Mouse (Mus musculus) liver, embryonic 16.5 days (tissue): Measurements from ENCODE around the gene Ctrl. TPM values are rescaled to one million over a fixed set of nuclear protein-coding genes. Genes with fewer than 3 reads are reported as not detected.
"Not testable (repeated sequence)": the region's sequence is repeated elsewhere in the genome, so short reads cannot be mapped to it uniquely, and the experiment has no call there.

Experiments used
- ATAC-seq: fragments of 200-750 bp; cut with Nextera tagmentation; 2 replicates; pipeline ENCODE4 v1.8.0; 2017; ENCODE audit warnings: low read depth, mild to moderate bottlenecking, moderate number of reproducible peaks, moderate library complexity
- H3K27ac ChIP-seq: fragments of 300-500 bp; sonication (generic); 2 replicates; pipeline ENCODE4 v1.5.1; 2014; ENCODE audit warnings: mild to moderate bottlenecking, low read length
- H3K27me3 ChIP-seq: fragments of 300-500 bp; sonication (generic); 2 replicates; pipeline ENCODE4 v1.6.1; 2014; ENCODE audit warnings: low read depth, low read length, mixed read lengths; ENCODE audit not compliant: control insufficient read depth, insufficient read depth
- H3K36me3 ChIP-seq: fragments of 300-500 bp; sonication (generic); 2 replicates; pipeline ENCODE4 v1.6.1; 2014; ENCODE audit warnings: mild to moderate bottlenecking; ENCODE audit not compliant: control insufficient read depth, insufficient read depth
- H3K4me1 ChIP-seq: fragments of 300-500 bp; sonication (generic); 2 replicates; pipeline ENCODE4 v1.6.1; 2014; ENCODE audit warnings: low read depth, low read length, mixed read lengths; ENCODE audit not compliant: control insufficient read depth
- H3K4me2 ChIP-seq: fragments of 300-500 bp; sonication (generic); 2 replicates; pipeline ENCODE4 v1.6.1; 2014; ENCODE audit warnings: low read depth, low read length, mixed read lengths
- H3K4me3 ChIP-seq: fragments of 300-500 bp; sonication (generic); 2 replicates; pipeline ENCODE4 v1.5.1; 2014; ENCODE audit warnings: low read depth, mild to moderate bottlenecking, low read length
- H3K9ac ChIP-seq: fragments of 300-500 bp; sonication (generic); 2 replicates; pipeline ENCODE4 v1.6.1; 2014; ENCODE audit warnings: low read depth, low read length
- H3K9me3 ChIP-seq: fragments of 300-500 bp; sonication (generic); replicated peaks from 2 replicates; pipeline ENCODE4 v1.6.1; 2016; ENCODE audit warnings: low read length; ENCODE audit not compliant: control insufficient read depth
- WGBS: fragments of 180-500 bp; shearing (Covaris S2); extraction: QIAGEN DNeasy Blood & Tissue Kit; methylation state at CpG from one replicate; pipeline ENCODE4 v1.1.7; 2014; ENCODE audit not compliant: insufficient replicate concordance; 5-methylcytosine and 5-hydroxymethylcytosine counted together
- polyA plus RNA-seq: library from polyadenylated mRNA; unstranded; fragments of >200 nt; fragmentation: Nextera tagmentation; extraction: Ambion mirVana; gene quantifications from 2 replicates; pipeline ENCODE4 v1.2.1, GENCODE M21; 2015

Ctrl gene
- 0.22 TPM in 1 of 2 replicates, not detected in the other for polyA plus RNA-seq

DNA sequence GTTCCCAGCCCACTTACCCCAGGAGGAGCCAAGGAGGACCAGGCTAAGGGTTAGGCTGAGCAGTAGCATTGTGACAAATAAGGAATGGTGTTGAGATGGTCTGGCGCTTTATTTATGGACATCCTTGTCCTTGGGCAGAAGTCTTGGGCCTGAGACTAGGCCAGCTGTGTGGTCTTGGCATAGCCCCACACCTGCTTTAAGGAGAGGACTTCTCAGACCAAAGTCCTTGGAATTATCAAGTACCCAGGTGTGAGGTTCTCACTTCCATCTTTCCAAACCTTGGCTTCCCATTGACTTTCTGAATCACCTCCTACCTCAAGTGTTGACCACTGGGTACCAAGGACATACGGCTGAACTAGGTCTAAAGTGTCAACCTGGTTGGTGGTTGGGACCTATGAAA, at the start of gene Ctrl:
Gene Ctrl, minus strand, starts transcription at position 101 of the 400 bp plus-strand sequence.
- Histone ChIP-seq H3K9ac (no peak within 1 kb of the TSS), H3K27me3 (no peaks in the 10 kb centered on the region), H3K36me3 (0 out of 2 replicates have a peak, but pooled peaks cover 2% of the 10 kb centered on the region), H3K27ac (no peak within 1 kb of the TSS), H3K4me2 (no peak within 1 kb of the TSS), H3K4me1 (peaks cover 26% of the 10 kb centered on the region), H3K9me3 (no peaks in the 10 kb centered on the region), H3K4me3 (no peak within 1 kb of the TSS)
- 78% methylated on average over 2 of the region's 2 CpGs for WGBS
- no peak for ATAC-seq

DNA sequence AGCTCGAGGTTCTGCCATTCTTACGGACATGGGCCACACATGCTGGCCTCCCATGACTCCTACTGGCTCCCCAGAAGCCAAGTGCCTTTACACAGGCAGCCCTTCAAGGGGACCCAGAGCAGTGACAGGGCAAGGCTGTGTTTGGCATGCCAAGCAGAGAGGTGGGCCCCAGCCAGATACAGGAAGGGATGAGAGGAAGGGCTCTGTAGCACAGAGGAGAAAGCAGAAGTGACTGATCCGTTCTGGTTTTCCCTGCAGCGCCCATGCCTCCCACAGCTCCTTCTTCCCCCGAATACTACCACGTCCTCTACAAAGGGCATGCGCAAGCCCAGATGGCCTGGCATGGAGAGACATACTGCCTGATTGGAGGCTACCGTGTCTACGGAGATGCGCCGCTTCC, 49.7 kb upstream of the Ctrl start:
- H3K4me3 ChIP-seq, H3K36me3 ChIP-seq, H3K4me2 ChIP-seq, H3K27me3 ChIP-seq, H3K9ac ChIP-seq, ATAC-seq, H3K9me3 ChIP-seq, H3K4me1 ChIP-seq, H3K27ac ChIP-seq: not testable (repeated sequence)
- 42% methylated on average over 8 of the region's 11 CpGs for WGBS

DNA sequence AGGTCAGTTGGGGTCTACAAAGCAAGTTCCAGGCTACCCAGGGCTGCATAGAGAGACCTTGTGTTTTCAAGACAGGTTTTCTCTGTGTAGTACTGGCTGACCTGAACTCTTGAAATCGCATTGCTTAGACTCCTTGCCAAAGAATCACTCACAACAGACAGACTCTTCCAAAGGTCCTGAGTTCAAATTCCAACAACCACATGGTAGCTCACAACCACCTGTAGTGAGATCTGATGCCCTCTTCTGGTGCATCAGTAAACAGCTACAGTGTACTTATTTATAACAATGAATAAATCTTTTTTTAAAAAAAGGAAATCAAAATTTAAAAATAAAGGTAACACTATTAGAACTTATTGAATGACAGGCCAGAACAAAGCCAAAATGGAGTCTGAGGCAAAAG, 47.5 kb upstream of the Ctrl start:
- Histone ChIP-seq H3K4me1 (no peaks in the 10 kb centered on the region), H3K4me2 (no peak overlapping the region), H3K9me3 (no peaks in the 10 kb centered on the region), H3K27ac (no peak overlapping the region), H3K9ac (no peak overlapping the region), H3K4me3 (no peak overlapping the region), H3K36me3 (no peaks in the 10 kb centered on the region), H3K27me3 (no peaks in the 10 kb centered on the region)
- WGBS: 73% methylated on average over 1 of the region's 1 CpGs
- no peak for ATAC-seq

DNA sequence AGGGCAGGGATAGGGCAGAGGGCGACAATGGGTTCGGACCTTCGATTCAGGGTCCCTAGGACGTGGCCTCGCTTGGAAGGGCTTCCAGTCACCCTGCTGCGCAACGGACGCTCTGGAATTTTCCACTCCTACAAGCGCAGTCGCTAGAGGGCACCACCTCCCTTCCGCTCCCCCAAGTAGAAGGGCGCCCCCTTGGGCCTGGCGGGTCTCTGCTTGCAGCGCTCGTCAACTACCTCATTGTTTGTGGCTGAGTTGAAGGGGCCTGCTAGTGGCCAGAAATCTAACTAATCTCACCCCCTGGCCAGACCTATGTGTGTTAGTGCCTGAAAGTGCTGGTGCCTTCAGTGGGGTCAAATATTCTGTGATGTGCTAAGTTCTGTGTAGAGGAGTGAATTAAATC, 45.7 kb upstream of the Ctrl start, which contains the start of gene Dpep3:
Gene Dpep3, minus strand, starts transcription at position 105 of the 400 bp plus-strand sequence.
- Histone ChIP-seq H3K4me3 (no peak within 1 kb of the TSS), H3K27ac (no peak within 1 kb of the TSS), H3K9ac (no peak within 1 kb of the TSS), H3K27me3 (no peaks in the 10 kb centered on the region), H3K36me3 (no peaks in the 10 kb centered on the region), H3K4me2 (no peak within 1 kb of the TSS), H3K4me1 (no peaks in the 10 kb centered on the region), H3K9me3 (no peaks in the 10 kb centered on the region)
- ATAC-seq: no peak
- 89% methylated on average over 15 of the region's 15 CpGs for WGBS

DNA sequence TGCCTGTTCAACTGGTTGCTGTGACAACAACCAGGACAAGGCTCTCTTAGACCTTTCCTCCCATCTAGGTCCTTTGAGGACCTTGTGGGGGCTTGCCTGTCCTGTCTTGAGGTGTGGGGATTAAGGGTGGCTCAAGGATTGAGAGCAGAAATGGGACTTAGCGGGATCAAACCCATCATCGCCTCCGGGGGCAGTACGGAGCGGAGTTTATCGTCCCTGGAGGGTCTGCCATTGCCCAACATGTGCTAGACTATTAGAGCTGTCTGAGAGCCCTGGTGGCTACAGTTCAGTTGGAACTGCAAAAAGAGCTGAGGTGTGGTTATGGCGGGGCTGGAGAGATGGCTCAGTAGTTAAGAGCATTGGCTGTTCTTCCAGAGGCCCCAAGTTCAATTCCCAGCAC, 41.7 kb upstream of the Ctrl start:
- H3K4me1 ChIP-seq: no peaks in the 10 kb centered on the region
- H3K9me3 ChIP-seq: no peaks in the 10 kb centered on the region
- H3K4me2 ChIP-seq: no peak overlapping the region
- no peak for ATAC-seq
- no peaks in the 10 kb centered on the region for H3K36me3 ChIP-seq
- H3K9ac ChIP-seq: no peak overlapping the region
- 68% methylated on average over 7 of the region's 7 CpGs for WGBS
- H3K27me3 ChIP-seq: no peaks in the 10 kb centered on the region
- no peak overlapping the region for H3K4me3 ChIP-seq
- H3K27ac ChIP-seq: no peak overlapping the region

DNA sequence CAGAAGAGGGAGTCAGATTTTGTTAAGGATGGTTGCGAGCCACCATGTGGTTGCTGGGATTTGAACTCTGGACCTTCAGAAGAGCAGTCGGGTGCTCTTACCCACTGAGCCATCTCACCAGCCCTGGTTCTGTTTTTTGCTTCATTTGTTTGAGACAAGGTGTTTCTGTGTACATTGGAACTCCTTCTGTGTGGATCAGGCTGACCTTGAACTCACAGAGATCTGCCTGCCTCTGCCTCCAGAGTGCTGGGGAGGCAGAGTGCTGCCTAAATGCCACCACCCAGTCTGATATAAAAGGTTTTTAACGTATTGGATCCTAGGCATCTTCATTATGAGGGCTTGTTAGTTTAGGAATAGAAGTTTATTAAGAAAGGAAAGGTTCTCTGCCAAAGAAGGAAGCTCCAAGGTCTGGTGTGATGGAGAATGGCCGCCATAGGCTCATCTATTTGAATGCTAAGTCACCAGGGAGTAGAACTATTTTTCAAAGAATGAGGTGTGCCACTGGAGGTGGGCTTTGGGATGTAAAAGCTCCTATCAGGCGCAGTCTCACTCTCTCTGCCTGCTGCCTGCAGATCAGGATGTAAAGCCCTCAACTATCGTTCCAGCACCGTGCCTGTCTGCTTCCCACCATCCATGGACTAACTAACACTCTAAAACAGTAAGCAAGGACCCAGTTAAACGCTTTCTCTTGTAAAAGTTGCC, 37.5 kb upstream of the Ctrl start:
- WGBS: 69% methylated on average over 8 of the region's 8 CpGs
- no peak overlapping the region for H3K27ac ChIP-seq
- ATAC-seq: no peak

DNA sequence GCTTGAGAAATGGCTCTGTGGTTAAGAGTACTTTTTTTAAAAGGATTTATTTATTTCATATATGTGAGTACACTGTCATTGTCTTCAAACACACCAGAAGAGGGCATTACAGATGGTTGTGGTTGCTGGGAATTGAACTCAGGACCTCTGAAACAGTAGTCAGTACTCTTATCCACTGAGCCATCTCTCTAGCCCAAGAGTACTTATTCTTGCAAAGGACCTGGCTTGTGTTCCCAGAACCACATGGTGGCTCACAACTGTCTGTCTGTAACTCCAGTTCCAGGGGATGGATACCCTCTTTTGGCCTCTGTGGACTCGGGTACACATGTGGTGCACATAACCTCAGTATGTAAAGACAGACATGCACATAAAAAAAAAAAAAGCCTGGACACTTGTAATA, 35.7 kb upstream of the Ctrl start:
- no peaks in the 10 kb centered on the region for H3K9me3 ChIP-seq
- H3K4me2 ChIP-seq: no peak overlapping the region
- H3K36me3 ChIP-seq: no peaks in the 10 kb centered on the region
- no peaks in the 10 kb centered on the region for H3K27me3 ChIP-seq
- H3K4me1 ChIP-seq: peaks cover 30% of the 10 kb centered on the region
- no peak overlapping the region for H3K27ac ChIP-seq
- H3K9ac ChIP-seq: no peak overlapping the region
- 56% methylated on average over 1 of the region's 1 CpGs for WGBS
- no peak for ATAC-seq
- no peak overlapping the region for H3K4me3 ChIP-seq

More for the DNA sequence above, 37.5 kb upstream of the Ctrl start:
- Histone ChIP-seq H3K9ac (no peak overlapping the region), H3K4me3 (no peak overlapping the region), H3K4me1 (peaks cover 14% of the 10 kb centered on the region), H3K9me3 (no peaks in the 10 kb centered on the region), H3K4me2 (no peak overlapping the region), H3K27me3 (no peaks in the 10 kb centered on the region), H3K36me3 (no peaks in the 10 kb centered on the region)

DNA sequence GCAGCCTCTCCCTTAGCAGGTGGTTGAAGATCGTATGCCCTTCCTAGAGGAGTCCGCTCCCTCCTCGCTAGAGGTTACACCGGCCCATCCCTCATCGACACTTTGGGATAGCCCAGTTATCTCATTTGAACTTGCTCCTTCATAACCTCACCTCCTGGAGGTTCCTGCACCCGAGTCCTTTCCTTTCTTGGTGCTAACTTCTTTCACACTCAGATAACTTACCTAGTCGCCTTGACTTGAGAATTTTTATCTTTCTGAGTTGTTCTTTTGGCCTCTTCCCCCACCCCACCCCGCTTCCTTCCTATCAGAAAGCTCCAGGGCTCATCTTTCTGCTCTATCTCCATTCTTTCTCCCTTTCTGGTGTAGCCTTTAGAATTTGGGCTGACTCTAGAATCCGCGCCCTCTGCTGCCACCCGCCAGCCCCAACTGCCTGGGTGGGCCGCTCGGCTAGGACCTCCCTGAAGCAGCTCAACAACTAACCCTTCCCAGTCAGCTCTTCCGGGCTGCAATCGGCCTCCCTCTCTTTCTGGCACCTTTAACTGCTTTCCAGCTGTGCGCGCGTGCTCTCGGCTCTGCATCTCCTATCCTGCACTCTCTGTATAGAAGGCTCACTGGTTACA, 33.1 kb upstream of the Ctrl start:
- Histone ChIP-seq H3K27ac (peak overlapping the region; percentile 89), H3K4me3 (peak overlapping the region; percentile 84), H3K27me3 (no peaks in the 10 kb centered on the region), H3K4me1 (peaks cover 45% of the 10 kb centered on the region), H3K4me2 (peak overlapping the region; percentile 96), H3K36me3 (no peaks in the 10 kb centered on the region), H3K9ac (peak overlapping the region; percentile 84), H3K9me3 (no peaks in the 10 kb centered on the region)
- peak; percentile 69 for ATAC-seq
- WGBS: 7% methylated on average over 19 of the region's 19 CpGs

DNA sequence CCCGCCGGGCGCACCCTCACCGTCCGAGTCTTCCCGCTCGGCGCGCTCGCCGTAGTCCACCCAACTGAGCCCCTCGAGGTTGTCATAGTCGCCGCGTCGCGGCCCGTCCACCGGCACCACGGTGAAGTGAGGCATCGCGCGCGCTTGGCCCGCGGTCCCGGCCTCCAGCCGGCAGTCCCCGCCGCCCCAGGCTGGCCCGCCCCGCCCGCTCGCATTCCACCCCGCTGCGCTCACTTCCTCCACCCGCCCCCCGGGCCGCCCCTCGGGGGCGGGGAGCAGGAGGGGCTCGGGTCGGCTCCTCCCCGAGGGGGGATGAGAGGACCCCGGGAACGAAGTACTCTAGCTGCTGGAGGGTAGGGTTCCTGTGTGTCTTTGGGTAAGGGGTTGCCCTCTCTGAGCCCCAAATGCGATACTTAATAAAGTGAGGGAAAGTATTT, 32.3 kb upstream of the Ctrl start, which contains the start of gene Slc12a4:
Gene Slc12a4, minus strand, starts transcription at position 193 of the 437 bp plus-strand sequence.
- Histone ChIP-seq H3K27ac (peak within 1 kb of the TSS; percentile 89), H3K4me1 (peaks cover 54% of the 10 kb centered on the region), H3K4me3 (peak within 1 kb of the TSS; percentile 84), H3K9me3 (no peaks in the 10 kb centered on the region), H3K4me2 (peak within 1 kb of the TSS; percentile 96), H3K27me3 (no peaks in the 10 kb centered on the region), H3K9ac (peak within 1 kb of the TSS; percentile 84), H3K36me3 (no peaks in the 10 kb centered on the region)
- peak; percentile 81 for ATAC-seq
- WGBS: under 1% methylated on average over 47 of the region's 47 CpGs
